In the genomic region with DNA sequence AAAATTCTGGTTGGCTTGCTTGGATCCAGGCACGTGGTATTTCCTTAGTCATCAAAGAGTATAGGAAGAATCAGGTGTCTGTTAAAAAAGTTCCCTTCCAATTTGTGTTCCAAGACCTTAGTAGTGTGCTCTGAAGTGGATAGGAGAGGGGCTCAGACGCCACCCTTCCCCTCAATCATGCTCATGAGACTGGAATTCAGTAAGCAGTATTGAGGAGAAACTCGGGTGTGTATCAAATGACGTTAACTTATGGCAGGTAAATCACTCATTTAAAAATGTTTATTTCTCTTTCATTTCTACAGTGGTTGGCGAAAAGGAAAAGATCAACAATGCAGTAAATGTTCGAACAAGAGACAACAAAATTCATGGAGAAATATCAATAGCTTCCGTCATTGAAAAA, we compare ENCODE assay signal across 8 mouse cellular contexts. TPM values are rescaled to one million over a fixed set of nuclear protein-coding genes. Genes with fewer than 3 reads are reported as not detected.
DNase-seq lines count a peak whose midpoint lies in the region; ATAC-seq and TF ChIP-seq lines count a peak whose summit lies in the region.

Gene Tm2d3, plus strand, starts transcription at position 301 of the 400 bp plus-strand sequence.

- H3K27me3 ChIP-seq in testis, adult 2 months (ENCODE audit: control insufficient read depth, insufficient read depth, low read length), result no peaks in the 10 kb centered on the region
- no peaks in the 10 kb centered on the region for H3K27me3 ChIP-seq in embryonic facial prominence, embryonic 15.5 days
- no peaks in the 10 kb centered on the region for H3K27me3 ChIP-seq in limb, embryonic 15.5 days
- H3K27me3 ChIP-seq in stomach, embryonic 15.5 days (replicated peaks), result no peaks in the 10 kb centered on the region

- no peak within 1 kb of the TSS for H3K4me3 ChIP-seq in testis, adult 2 months (ENCODE audit: control insufficient read depth, low read depth, low read length)
- no peak within 1 kb of the TSS for H3K4me3 ChIP-seq in embryonic facial prominence, embryonic 15.5 days (replicated peaks)
- no peak within 1 kb of the TSS for H3K4me3 ChIP-seq in limb, embryonic 15.5 days
- no peak within 1 kb of the TSS for H3K4me3 ChIP-seq in stomach, embryonic 15.5 days (replicated peaks)

- ATAC-seq in embryonic facial prominence, embryonic 15.5 days (ENCODE audit: insufficient number of reproducible peaks, low FRiP score, low TSS enrichment, low read depth), result no peak
- no peak for ATAC-seq in hematopoietic stem cell, adult 5-6 weeks (replicated peaks in 1 of 2; ENCODE audit: insufficient read depth in 1 of 2, low FRiP score in 2 of 2, low TSS enrichment in 1 of 2, low read depth in 1 of 2, poor library complexity in 2 of 2, severe bottlenecking in 2 of 2)
- no peak for ATAC-seq in limb, embryonic 15.5 days (ENCODE audit: insufficient number of reproducible peaks, low FRiP score, low TSS enrichment, low read depth)
- ATAC-seq in stomach, embryonic 15.5 days (ENCODE audit: insufficient read depth, low FRiP score, low read depth), result no peak

- no peak for TF ChIP-seq POLR2A in testis, adult 2 months (IDR thresholded peaks at IDR 0.05; ENCODE audit: control insufficient read depth, low read depth, low read length)

- no peaks in the 10 kb centered on the region for H3K9me3 ChIP-seq in embryonic facial prominence, embryonic 15.5 days (replicated peaks)
- H3K9me3 ChIP-seq in limb, embryonic 15.5 days, result no peaks in the 10 kb centered on the region
- no peaks in the 10 kb centered on the region for H3K9me3 ChIP-seq in stomach, embryonic 15.5 days

- DNase-seq in testis, postnatal 14 days (ENCODE audit: low spot score), result no peak
- DNase-seq in right cerebral cortex, postnatal 10 days (ENCODE audit: low spot score in 2 of 2), result no peak
- no peak for DNase-seq in thymus, postnatal 4 days

- H3K4me1 ChIP-seq in testis, adult 2 months (ENCODE audit: control insufficient read depth, insufficient read depth, low read length), result peaks cover 3% of the 10 kb centered on the region
- peaks cover 14% of the 10 kb centered on the region for H3K4me1 ChIP-seq in embryonic facial prominence, embryonic 15.5 days
- H3K4me1 ChIP-seq in limb, embryonic 15.5 days, result peaks cover 18% of the 10 kb centered on the region
- H3K4me1 ChIP-seq in stomach, embryonic 15.5 days, result peaks cover 10% of the 10 kb centered on the region; the same call in 1 of the 2 replicates

- H3K9ac ChIP-seq in embryonic facial prominence, embryonic 15.5 days, result no peak within 1 kb of the TSS
- H3K9ac ChIP-seq in limb, embryonic 15.5 days, result no peak within 1 kb of the TSS
- H3K9ac ChIP-seq in stomach, embryonic 15.5 days, result no peak within 1 kb of the TSS

- no peak within 1 kb of the TSS for H3K27ac ChIP-seq in testis, adult 2 months (ENCODE audit: control insufficient read depth, insufficient read depth, low read depth, low read length)
- no peak within 1 kb of the TSS for H3K27ac ChIP-seq in embryonic facial prominence, embryonic 15.5 days (replicated peaks)
- no peak within 1 kb of the TSS for H3K27ac ChIP-seq in limb, embryonic 15.5 days
- no peak within 1 kb of the TSS for H3K27ac ChIP-seq in stomach, embryonic 15.5 days

- no peaks in the 10 kb centered on the region for H3K36me3 ChIP-seq in testis, adult 2 months (ENCODE audit: control insufficient read depth, insufficient read depth, low read length)
- H3K36me3 ChIP-seq in embryonic facial prominence, embryonic 15.5 days, result peaks cover 13% of the 10 kb centered on the region
- H3K36me3 ChIP-seq in limb, embryonic 15.5 days, result peaks cover 9% of the 10 kb centered on the region; the same call in 1 of the 2 replicates
- no peaks in the 10 kb centered on the region for H3K36me3 ChIP-seq in stomach, embryonic 15.5 days

- TF ChIP-seq CTCF in testis, adult 2 months (IDR thresholded peaks at IDR 0.05; ENCODE audit: control insufficient read depth, insufficient read depth, insufficient replicate concordance, low read depth, low read length), result no peak

- no peak within 1 kb of the TSS for H3K4me2 ChIP-seq in embryonic facial prominence, embryonic 15.5 days (replicated peaks)
- no peak within 1 kb of the TSS for H3K4me2 ChIP-seq in limb, embryonic 15.5 days
- H3K4me2 ChIP-seq in stomach, embryonic 15.5 days, result no peak within 1 kb of the TSS

- 83% methylated on average over 7 of the region's 7 CpGs for WGBS in embryonic facial prominence, embryonic 15.5 days
- WGBS in limb, embryonic 15.5 days, result 87% methylated on average over 7 of the region's 7 CpGs
- WGBS in stomach, embryonic 15.5 days, result 84% methylated on average over 7 of the region's 7 CpGs

RNA-seq across cellular contexts. Expression of gene Tm2d3, which starts in this region (rescaled TPM):
- polyA plus RNA-seq in testis, adult 2 months (2012; rRNA removed), result 39.6 and 45.8 TPM in 2 replicates
- 75.4 and 87.6 TPM in 2 replicates for polyA plus RNA-seq in embryonic facial prominence, embryonic 15.5 days (2015; fragmentation: Nextera tagmentation; extraction: Ambion mirVana)
- 49.3 and 50.6 TPM in 2 replicates for total RNA-seq in hematopoietic stem cell, adult 5-6 weeks (2017)
- 81.9 and 87.1 TPM in 2 replicates for polyA plus RNA-seq in limb, embryonic 15.5 days (2015; fragmentation: Nextera tagmentation; extraction: Ambion mirVana)
- polyA plus RNA-seq in stomach, embryonic 15.5 days (2015; fragmentation: Nextera tagmentation; extraction: Ambion mirVana), result 89.4 and 93.1 TPM in 2 replicates
